Mouse (Mus musculus): Measurements from ENCODE around the gene Gm9964.
"Not testable (repeated sequence)": the region's sequence is repeated elsewhere in the genome, so short reads cannot be mapped to it uniquely, and the experiment has no call there.

The Gm9964 gene

DNA sequence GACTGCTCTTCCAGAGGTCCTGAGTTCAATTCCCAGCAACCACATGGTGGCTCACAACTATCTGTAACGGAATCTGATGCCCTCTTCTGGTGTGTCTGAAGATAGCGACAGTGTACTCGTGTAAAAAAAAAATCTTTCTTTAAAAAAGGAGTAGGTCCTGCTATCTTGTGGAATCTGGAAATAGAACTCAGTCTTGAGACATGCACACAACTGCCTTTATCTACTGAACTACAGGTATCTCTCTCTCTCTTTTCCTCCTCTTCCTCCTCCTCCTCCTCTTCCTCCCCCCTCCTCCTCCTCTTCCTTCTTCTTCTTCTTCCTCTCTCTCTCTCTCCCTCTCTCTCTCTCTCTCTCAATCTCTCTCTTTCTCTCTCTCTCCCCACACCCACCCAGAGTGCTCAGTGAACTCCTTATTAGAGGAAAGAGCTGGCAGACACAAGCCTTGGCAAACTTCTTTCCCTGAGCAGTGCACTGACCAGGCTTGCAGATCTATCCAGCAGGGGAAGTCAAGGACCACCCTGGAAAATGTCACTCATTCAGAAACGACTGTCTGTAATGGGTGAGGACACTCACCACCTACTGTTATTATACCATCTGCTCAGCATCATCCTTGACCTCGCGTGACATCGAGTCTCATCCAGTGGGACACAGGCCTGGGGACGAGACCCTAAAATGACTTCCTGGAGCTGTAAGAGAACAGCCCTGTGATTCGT lies 3.2 kb upstream of the Gm9964 start:
- DNase-seq = no peak

DNA sequence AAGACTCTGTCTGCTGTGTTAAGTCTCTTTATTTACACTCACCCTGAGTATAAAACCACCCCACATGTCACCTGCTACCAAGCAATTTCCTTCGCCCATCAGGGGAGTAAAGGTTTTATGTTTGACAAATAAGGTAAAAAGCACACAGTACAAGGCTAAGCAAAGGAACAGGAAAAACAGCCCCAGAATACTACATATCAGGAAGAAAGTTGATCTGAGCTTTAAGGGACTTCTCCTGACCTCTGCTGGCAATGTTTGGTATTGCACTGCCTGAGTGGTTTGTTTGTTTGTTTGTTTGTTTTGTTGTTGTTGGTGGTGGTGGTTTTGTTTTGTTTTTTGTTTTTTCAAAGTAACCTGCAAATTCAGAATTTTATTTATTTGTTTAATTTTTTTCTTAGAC lies 539 bp downstream of the Gm9964 start:
- peak in 1 of 2 experiments; percentile 59 for DNase-seq

DNA sequence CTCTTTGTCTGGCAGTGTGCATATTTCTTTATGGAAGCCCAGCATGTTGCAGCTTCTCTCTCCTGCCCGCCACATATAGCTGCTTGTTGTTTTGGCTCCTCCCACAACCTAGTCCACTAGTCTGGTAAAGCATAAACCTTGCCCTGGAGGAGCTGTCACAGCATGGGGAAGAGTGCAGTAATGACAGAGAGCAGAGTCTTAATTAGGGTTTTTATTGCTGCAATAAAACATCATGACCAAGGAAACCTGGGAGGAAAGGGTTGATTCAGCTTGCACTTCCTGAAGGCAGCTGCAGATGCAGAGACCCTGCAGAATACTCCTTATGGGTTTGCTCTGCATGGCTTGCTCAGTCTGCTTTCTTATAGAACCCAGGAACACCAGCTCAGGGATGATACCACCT lies 2.7 kb downstream of the Gm9964 start:
- DNase-seq = no peak

DNA sequence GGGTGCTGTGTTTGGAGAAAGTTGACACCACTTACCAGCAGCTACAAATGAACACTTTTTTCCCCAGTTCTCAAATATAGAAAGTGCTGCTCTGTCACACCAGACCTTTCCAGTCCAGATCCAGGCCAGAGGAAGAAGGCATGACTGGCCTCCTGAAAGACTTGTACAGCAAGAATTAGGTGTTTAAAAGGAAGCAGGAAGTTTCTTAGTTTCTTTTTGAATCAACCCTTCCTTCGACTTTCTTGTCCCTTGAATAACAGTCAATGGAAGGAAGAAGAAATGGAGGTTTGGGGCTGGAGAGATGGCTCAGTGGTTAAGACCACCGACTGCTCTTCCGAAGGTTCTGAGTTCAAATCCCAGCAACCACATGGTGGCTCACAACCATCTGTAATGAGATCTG lies 3.7 kb downstream of the Gm9964 start:
- DNase-seq = no peak

DNA sequence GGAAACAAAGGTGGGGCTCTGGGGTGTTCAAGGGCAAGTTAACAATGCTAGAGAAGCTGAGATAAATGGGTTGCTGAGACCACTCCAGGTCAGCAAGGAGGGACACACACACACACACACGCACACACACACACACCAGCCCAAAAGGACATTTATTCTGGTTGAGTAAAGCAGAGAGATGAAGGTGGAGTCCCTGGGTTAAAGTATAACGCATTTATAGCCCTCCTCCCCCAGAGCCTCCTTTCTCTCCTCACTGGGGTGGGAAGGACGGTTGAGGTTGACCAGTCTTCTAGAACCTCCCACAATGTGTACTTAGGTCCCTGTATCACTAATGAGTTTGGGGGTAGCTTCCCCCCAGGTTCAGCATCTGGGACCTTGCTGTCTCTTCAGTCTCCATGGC lies 4.6 kb downstream of the Gm9964 start:
- no peak for DNase-seq

DNA sequence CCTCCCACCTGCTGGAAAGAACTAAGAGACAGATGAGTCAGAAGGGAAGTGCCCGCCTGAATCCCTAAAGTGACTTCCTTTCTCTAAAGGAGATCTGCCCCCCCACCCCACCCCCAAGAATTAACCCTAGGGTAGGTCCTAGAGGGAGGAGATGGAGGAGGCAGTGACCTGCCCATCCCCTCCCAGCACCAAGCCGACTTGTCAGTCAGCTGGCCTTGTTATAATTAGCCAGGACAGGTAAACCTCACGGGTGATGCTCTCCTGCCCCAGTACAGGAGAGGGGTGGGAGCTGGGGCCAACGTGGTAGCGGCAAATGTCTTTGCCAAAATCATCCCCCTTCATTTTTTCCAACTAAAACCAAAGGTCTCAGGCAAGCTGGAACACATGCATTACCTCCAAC lies 5.1 kb downstream of the Gm9964 start:
- no peak for DNase-seq

DNA sequence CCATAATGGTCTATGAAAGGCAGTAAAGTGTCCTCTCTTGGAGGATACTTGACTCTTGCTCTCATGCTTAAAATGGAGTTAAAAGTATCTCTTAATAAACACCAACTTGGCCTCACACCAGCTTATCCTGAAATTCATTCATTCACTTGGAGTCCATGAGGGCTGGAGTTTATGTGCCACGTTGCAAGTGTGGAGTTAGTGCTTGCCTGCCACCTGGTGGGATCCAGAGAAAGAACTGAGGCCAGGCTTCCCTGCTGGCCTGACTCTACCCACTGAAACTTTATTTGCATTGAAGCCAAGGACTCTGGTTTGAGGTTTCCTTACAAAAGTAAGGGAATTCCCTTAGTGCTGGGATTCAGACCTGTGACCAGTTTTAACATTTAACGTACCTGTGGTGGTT lies 6.2 kb downstream of the Gm9964 start:
- DNase-seq = peak; percentile 65 to 69

DNA sequence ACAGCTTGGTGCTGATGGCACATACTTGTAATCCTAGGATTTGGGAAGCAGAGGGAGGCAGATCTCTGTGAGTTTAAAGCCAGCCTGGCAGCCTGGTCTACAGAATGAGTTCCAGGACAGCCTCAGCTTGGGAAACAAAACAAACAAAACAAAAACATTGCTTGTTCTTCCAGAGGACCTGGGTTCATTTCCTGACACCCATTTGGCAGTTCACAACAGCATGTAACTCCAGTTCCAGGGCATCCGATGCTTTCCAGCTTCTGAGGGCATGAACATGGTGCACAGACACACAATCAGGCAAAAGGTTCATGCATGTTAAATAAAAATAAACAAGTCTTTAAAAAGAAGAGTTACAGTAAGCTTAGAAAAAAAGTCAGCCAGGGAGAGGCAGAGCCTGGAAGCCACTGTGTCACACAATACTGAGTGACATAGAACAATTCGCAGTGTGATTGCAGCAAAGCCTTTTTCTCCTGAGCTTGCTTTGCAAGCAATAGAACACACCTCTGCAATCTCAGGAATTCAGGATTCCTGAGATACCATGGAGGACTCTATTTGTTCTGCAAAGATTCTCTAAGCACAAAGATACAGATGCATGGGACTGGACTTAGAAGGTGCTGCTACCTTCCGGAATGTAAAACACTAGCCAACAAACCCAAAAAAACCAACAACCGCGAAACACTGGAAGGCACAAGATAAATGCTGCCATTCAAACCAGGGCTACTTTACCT lies 7.6 kb downstream of the Gm9964 start:
- DNase-seq = no peak

DNA sequence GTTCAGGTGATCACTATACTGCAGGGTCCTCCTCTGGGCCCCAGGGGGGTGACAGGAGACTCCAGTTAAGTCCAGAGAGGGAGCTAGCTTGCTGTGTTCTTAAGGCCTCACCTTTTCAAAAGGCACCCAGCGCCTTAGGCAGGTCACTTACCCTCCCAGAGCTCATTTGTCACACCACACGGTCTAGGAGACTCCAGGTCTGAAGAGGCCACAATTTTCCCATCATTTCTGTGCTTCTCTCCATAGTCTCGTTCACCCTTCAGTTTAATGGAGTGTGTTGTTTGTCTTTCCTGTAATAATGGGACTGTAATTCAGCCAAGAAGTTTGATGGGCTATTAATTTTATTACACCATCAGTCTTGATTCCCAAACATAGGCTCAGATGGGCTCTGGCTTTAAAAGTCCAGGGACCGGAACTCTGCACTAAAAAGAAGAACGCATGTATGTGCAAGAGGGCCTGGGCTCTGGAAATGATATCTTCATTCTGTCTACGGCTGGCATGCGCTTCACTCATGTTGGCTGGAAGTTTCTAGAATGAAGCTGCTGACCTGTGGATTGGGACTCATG lies 8.3 kb downstream of the Gm9964 start:
- no peak for DNase-seq

DNA sequence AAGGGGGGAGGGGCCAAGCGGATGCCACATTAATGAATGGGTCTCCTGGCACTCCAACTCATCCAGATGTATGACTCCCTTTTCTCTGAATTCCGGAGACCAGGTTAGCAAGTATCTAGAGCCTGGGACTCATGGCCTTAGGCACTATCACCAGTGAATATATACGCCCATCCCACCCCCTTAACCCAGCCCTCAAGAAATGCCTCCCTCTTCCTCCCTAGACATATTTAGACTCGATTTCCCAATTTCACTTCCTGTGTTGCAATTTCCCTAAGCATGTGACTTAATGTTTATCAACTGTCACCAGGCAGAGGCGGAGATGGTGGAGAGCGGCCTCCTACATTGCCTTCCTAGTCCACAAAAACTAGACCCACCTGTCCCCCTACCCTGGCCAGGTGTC lies 9.3 kb downstream of the Gm9964 start:
- DNase-seq = peak; percentile 44 to 51

DNA sequence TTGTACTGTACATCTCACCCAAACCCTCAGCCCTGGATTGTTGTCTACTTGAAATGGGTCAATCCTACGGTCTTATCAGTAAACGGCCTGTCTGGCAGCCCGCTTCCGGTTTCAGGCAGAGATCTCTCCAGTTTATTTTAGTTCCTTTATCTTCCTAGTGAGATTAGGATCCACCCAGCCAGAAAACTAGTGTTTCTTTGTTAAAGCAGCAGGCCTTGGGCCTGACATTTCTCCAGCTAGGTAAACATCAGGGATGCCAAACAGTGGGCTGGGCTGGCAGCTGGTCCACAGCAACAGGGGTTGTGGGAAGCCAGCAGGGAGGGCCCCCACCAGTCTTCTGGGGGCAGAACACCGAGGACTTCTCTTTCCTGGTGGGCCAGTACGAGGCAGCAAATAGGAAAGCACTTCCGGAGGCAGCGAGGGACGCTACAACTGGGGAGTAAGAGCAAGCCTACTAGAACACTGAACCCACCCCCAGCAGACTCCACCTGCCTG lies 10.4 kb downstream of the Gm9964 start:
- peak; percentile 23 to 32 for DNase-seq

DNA sequence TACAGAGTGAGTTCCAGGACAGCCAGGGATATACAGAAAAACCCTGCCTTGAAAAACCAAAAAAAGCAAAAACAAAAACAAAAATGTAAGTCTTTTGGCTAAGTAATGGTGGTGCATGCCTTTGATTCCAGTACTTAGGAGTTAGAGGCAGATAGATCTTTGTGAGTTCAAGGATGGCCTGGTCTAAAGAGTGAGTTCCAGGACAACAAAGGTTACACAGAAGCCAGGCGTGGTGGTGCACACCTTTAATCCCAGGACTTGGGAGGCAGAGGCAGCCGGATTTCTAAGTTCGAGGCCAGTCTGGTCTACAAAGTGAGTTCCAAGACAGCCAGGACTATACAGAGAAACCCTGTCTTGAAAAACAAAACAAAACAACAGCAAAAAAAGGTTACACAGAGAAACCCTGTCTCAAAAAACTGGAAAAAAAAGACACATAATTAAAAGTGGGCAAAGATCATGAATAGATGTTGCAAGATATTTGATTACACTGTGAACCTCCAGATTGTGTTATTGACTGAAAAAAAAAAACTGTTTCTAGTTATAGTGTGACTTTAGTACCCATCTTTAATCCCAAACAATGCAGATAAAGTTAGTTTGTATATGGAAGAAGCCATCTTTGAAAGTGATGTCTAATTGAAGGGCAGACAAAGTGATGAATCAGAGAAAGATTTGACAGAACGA lies 13.2 kb downstream of the Gm9964 start:
- no peak for DNase-seq

DNA sequence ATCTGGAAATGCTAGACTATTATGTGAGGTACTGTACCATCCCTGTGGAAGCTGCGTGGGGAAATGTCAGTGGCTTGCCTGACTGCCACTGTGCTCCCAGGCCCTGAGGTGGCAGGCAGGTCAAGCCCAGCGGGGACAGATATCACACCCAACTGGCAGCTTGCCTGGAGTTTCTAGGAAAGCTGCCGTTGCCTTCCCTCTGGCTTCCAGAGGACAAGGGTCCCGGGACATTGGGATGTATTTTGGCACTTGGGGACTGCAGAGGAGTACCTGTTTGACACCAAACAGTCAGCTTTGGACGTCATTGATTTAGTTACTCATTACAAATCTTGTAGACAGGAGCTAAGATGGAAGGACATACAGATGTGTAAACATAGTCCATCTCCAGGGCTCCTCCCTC lies 15.3 kb downstream of the Gm9964 start:
- DNase-seq = peak; percentile 19 to 35

DNA sequence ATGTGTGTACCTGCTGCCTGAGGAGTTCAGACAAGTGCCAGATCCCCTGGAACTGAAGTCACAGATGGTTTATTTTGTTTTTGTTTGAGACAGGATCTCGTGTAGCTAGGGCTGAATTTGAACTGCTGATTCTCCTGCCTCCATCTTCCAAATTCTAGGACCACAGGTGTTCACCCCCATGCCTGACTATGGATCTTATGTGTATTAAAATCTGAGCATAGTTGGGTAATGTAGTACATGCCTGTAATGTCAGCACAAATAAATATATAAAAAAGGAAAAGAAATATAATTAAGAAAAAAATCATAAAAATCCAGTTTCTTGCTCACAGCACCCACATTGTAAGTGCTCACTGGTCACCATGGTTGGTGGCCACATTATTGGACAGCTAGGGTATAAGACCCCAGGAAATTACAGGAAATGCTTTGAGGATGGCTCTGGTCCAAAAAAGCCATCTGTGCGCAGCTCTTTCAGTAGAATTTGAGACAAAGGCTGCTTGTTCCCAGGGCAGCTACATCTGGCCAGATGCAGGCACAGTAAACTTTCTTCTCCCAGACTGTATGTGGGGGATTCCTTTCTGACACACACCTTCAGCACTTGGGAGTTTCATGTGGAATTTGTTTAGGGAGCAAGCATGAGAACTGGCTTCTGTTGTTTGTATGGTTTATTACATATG lies 16.8 kb downstream of the Gm9964 start:
- DNase-seq = peak in 1 of 2 experiments; percentile 32

DNA sequence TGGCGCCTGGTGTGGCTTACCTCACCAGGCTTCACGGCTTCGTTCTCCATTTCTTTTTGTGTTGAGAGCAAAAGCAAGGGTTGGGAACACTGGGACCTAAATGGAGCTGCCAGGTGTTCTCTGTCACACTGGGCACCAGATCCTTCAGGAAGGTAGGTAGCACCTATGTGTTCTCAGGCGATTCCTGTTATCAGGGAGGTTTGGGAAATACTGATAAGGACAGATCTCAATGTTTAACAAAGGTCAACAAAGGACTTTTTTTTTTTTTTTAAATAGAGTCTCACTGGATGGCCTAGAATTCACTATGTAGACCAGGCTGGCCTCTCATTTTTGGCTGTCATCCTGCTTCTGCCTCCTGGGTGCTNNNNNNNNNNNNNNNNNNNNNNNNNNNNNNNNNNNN lies 22.9 kb downstream of the Gm9964 start:
- no peak for DNase-seq

DNA sequence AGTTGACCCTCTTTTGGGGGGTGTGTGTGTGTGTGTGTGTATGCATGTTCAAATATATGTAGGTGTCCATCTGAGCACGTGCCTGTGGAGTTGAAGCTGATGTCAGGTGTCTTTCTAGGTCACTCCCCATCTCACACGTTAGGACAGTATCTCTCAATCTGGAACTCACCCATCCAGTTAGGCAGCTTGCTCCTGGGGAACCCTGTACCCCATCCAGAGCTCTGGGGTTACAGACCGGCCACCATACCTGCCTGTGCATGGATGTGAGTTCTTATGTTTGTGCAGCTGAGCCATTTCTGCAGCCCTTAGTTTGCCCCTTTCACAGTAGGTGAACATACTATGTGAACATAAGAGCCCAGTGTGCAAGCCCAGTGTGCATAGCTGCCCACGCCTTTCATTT lies 23.7 kb downstream of the Gm9964 start:
- no peak for DNase-seq

DNA sequence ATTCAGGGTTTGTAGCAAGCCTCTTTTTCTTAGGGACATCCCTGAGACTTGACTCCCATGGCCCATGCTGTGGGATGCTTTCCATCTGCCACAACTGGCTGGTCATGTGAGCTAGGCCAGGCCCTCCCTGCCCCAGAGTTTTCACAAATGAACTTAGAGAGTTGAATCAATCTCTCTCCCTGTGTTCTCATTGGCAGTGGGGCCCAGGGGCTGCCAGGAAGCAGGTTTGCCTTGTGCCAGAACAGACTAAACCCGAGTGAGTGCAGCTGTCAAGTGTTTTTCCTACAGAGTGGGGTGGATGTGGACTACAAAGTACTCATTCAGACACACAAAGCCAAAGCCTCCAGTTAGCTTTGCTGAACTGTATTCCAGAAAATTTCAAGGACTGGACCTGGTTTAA lies 29.5 kb downstream of the Gm9964 start:
- DNase-seq = peak; percentile 45 to 87

DNA sequence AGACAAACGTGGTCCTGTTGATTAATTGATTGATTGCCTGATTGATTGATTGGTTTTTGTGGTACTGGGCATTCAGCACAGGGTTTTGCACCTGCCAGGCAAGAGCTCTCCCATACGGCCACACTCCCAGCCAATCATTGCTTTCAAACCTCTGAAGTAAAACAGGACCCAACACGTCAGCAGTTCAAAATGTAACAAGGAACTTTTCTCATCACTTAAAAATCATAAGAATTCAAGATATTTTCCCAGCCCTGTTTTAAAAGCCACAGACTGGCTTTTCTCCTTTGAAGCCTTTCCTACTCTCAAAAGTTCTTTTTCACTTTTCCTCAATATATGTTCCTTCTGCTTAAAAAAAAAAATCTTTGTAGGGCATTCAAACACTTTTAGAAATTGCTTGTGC lies 32.3 kb downstream of the Gm9964 start:
- DNase-seq = no peak

DNA sequence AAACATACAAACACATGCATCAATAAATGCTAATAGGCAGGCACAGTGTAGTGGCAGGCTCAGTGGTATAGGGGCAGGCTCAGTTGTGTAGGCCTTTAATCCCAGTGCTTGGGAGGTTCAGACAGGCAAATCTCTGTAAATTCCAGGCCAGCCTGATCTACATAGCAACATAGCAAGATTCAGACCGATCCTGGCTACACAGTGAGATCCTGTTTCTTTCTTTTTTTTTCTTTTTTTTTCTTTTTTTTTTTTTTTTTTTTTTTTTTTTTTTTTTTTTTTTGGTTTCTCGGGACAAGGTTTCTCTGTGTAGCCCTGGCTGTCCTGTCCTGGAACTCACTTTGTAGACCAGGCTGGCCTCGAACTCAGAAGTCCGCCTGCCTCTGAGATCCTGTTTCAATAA lies 36.6 kb downstream of the Gm9964 start:
- DNase-seq = not testable (repeated sequence)

DNA sequence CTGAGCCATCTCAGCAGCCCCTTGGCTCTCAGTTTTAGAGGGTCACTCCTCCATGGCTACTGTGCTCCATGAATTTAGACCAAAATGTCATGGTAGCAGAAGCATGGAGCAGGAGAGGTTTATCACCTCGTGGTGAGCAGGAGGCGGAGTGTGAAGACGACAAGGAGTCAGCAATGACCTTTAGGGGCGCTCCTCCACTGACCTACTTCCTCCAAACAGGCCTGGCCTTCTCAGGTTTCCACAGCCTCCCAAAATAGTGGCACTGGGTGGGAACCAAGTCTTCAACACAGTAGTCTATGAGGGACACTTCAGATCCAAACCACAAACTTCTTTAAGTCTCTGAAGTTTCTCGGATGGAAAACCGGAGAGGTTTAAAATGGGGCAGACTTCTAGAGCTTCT lies 38.0 kb downstream of the Gm9964 start:
- DNase-seq = no peak

DNA sequence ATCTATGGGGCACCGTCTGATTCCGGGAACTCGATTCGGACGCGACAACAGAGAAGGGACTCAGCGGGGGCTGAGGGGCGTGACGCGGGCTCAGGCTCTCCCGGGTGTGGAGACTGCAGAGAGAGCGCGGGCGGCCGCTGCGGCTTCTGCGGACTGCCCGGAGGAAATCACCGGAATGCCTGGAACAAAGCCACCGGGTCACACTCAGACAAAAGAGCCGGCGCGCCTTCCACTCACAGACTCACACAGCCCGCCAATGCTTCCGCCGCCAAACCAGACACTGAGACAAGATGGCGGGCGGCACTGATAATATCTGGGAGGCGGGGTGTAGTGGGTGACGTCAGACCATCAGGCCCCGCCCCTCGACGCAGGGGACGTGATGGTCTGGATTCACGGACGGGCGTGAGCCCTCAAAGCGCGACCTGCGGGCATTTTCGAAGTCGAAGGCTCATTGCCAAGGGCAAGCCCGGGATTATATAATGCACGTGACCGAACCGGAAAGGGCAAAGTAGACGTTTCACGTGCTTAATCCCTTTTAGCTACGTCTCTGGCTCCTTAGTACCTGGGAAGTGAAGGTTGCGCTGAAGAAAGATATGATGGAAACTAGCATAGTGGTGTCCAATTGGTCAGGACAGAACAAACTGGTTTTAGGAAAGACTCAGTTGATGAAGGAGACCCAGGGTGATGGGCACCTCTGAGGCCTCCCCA lies 42.2 kb downstream of the Gm9964 start, which contains the start of gene Wsb1:
TSS of gene Wsb1 (minus strand) at position 281 of the 708 bp plus-strand sequence.
- peak; percentile 95 to 96 for DNase-seq

Measured in lung, postnatal 4 days (tissue).